In the genomic region with DNA sequence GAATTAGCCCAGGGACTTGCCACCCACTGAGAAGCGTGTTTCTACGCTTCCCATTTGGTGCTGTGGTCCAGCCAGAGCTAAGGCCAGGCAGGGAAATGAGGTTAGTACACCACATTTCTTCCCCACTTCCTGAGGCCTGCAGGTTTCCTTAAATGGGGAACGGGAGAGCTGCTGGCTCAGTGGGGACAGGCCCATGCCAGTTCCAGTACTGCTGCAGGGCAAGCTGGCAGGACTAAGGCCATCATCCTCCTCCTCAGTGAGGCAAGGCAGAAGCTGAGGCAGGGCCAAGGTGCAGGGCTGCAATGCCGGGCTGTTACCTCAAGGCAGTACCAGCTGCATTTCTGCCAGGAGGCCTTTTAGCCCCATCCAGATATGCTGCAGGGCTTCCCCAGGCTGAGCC, we compare ENCODE assay signal across 12 mouse cellular contexts. TPM values are rescaled to one million over a fixed set of nuclear protein-coding genes. Genes with fewer than 3 reads are reported as not detected.
DNase-seq lines count a peak whose midpoint lies in the region; ATAC-seq and TF ChIP-seq lines count a peak whose summit lies in the region.
"Had no signal": no experiment of that assay in that cellular context is flagged by ENCODE, and none has a peak within 500 bp of the region (broad histone marks: within the 10 kb centered on the region; RNA-seq: fewer than 3 reads in every experiment).

No protein-coding gene starts in this region.

- no peaks in the 10 kb centered on the region for H3K27me3 ChIP-seq in heart, embryonic 10.5 days (ENCODE audit: insufficient read depth, poor library complexity, severe bottlenecking)
- H3K27me3 ChIP-seq in kidney, embryonic 16.5 days (ENCODE audit: insufficient read depth, low read length): no peaks in the 10 kb centered on the region
- H3K27me3 ChIP-seq in lung, postnatal 0 days (replicated peaks; ENCODE audit: insufficient read depth, low read length): no peaks in the 10 kb centered on the region
- no peaks in the 10 kb centered on the region for H3K27me3 ChIP-seq in embryonic facial prominence, embryonic 13.5 days

- peaks cover 61% of the 10 kb centered on the region for H3K36me3 ChIP-seq in heart, embryonic 10.5 days
- peaks cover 29% of the 10 kb centered on the region for H3K36me3 ChIP-seq in kidney, embryonic 16.5 days (ENCODE audit: insufficient read depth, low read length)
- peaks cover 17% of the 10 kb centered on the region; the same call in 1 of the 2 replicates for H3K36me3 ChIP-seq in lung, postnatal 0 days (ENCODE audit: insufficient read depth, low read length)
- H3K36me3 ChIP-seq in embryonic facial prominence, embryonic 13.5 days: peaks cover 89% of the 10 kb centered on the region

- no peak overlapping the region for H3K4me2 ChIP-seq in kidney, embryonic 16.5 days (replicated peaks; ENCODE audit: low read depth, low read length)
- H3K4me2 ChIP-seq in lung, postnatal 0 days (replicated peaks; ENCODE audit: low read depth, low read length): no peak overlapping the region
- no peak overlapping the region for H3K4me2 ChIP-seq in embryonic facial prominence, embryonic 13.5 days

- H3K9me3 ChIP-seq in heart, embryonic 10.5 days: peaks cover 4% of the 10 kb centered on the region; the same call in 1 of the 2 replicates
- peaks cover 10% of the 10 kb centered on the region for H3K9me3 ChIP-seq in kidney, embryonic 16.5 days (ENCODE audit: low read length)
- H3K9me3 ChIP-seq in lung, postnatal 0 days (ENCODE audit: low read length): no peaks in the 10 kb centered on the region
- peaks cover 15% of the 10 kb centered on the region for H3K9me3 ChIP-seq in embryonic facial prominence, embryonic 13.5 days

- peak overlapping the region; percentile 32; the same call in 1 of the 2 replicates for H3K27ac ChIP-seq in heart, embryonic 10.5 days
- H3K27ac ChIP-seq in kidney, embryonic 16.5 days (ENCODE audit: low read length): peak overlapping the region; percentile 61; the same call in 1 of the 2 replicates
- peak overlapping the region; percentile 22; the same call in 1 of the 2 replicates for H3K27ac ChIP-seq in lung, postnatal 0 days (ENCODE audit: low read length)
- peak overlapping the region; percentile 55 for H3K27ac ChIP-seq in embryonic facial prominence, embryonic 13.5 days
- H3K27ac ChIP-seq: hindbrain, postnatal 0 days had no signal

- peaks cover 24% of the 10 kb centered on the region for H3K4me1 ChIP-seq in heart, embryonic 10.5 days
- peaks cover 22% of the 10 kb centered on the region for H3K4me1 ChIP-seq in kidney, embryonic 16.5 days (ENCODE audit: insufficient read depth, low read length)
- 0 out of 2 replicates have a peak, but pooled peaks cover 5% of the 10 kb centered on the region for H3K4me1 ChIP-seq in lung, postnatal 0 days (ENCODE audit: insufficient read depth, low read depth, low read length)
- peaks cover 13% of the 10 kb centered on the region for H3K4me1 ChIP-seq in embryonic facial prominence, embryonic 13.5 days

- no peak overlapping the region for H3K4me3 ChIP-seq in heart, embryonic 10.5 days
- no peak overlapping the region for H3K4me3 ChIP-seq in kidney, embryonic 16.5 days (ENCODE audit: low read length)
- H3K4me3 ChIP-seq in lung, postnatal 0 days (ENCODE audit: low read depth, low read length): no peak overlapping the region
- no peak overlapping the region for H3K4me3 ChIP-seq in embryonic facial prominence, embryonic 13.5 days

- TF ChIP-seq CTCF in lung, postnatal 0 days (IDR thresholded peaks at IDR 0.05): no peak

- H3K9ac ChIP-seq in kidney, embryonic 16.5 days (replicated peaks; ENCODE audit: low read length): no peak overlapping the region
- H3K9ac ChIP-seq in lung, postnatal 0 days (replicated peaks; ENCODE audit: low read depth): no peak overlapping the region
- H3K9ac ChIP-seq in embryonic facial prominence, embryonic 13.5 days: no peak overlapping the region

- 82% methylated on average over 4 of the region's 4 CpGs for WGBS in heart, embryonic 10.5 days
- WGBS in kidney, embryonic 16.5 days: 82% methylated on average over 4 of the region's 4 CpGs
- 63% methylated on average over 4 of the region's 4 CpGs for WGBS in lung, postnatal 0 days
- WGBS in embryonic facial prominence, embryonic 13.5 days: 86% methylated on average over 4 of the region's 4 CpGs

- intact Hi-C loops in heart, postnatal 14 days (cut with DNase I): no loop called here

- ATAC-seq in kidney, embryonic 16.5 days (ENCODE audit: low FRiP score, low TSS enrichment): no peak
- no peak for ATAC-seq in lung, postnatal 0 days
- no peak for ATAC-seq in embryonic facial prominence, embryonic 13.5 days (ENCODE audit: insufficient number of reproducible peaks, insufficient read depth, low FRiP score, low TSS enrichment, low read depth)
- ATAC-seq: hindbrain, postnatal 0 days had no signal

- TF ChIP-seq EP300 in lung, postnatal 0 days (IDR thresholded peaks at IDR 0.05): no peak

- DNase-seq in heart, embryonic 10.5 days (ENCODE audit: low spot score): no peak
- DNase-seq in heart, postnatal 14 days: no peak
- no peak for DNase-seq in kidney, postnatal 10 days
- DNase-seq in lung, postnatal 0 days (ENCODE audit: low spot score): no peak
- DNase-seq in lung, postnatal 4 days: no peak
- DNase-seq in spleen, postnatal 14 days (ENCODE audit: low spot score in 2 of 2): no peak
- DNase-seq: cerebellum, adult 9-10 months; liver; thymus, adult 2 months had no signal

RNA-seq across cellular contexts. Expression of gene Lrp5, which starts 32.9 kb away (rescaled TPM):
- polyA plus RNA-seq in heart, embryonic 10.5 days (2016; fragmentation: Nextera tagmentation; extraction: Ambion mirVana): 4.1 and 5.2 TPM in 2 replicates
- 10 to 100 TPM; 47.8 to 52.8 TPM for total RNA-seq in heart, postnatal 14 days (2021)
- 7.0 TPM in 2 replicates for polyA plus RNA-seq in kidney, embryonic 16.5 days (2015; fragmentation: Nextera tagmentation; extraction: Ambion mirVana)
- 4.1 and 5.1 TPM in 2 replicates for polyA plus RNA-seq in lung, postnatal 0 days (2015; fragmentation: Nextera tagmentation; extraction: Ambion mirVana)
- polyA plus RNA-seq in embryonic facial prominence, embryonic 13.5 days (2015; fragmentation: Nextera tagmentation; extraction: Ambion mirVana): 7.3 and 7.9 TPM in 2 replicates

RNA-seq across cellular contexts. Expression of gene 1810055G02Rik, which starts 54.6 kb away (rescaled TPM):
- 34.5 and 38.8 TPM in 2 replicates for polyA plus RNA-seq in heart, embryonic 10.5 days (2016; fragmentation: Nextera tagmentation; extraction: Ambion mirVana)
- total RNA-seq in heart, postnatal 14 days (2021): 1 to 10 TPM; 8.9 TPM
- 46.1 and 46.4 TPM in 2 replicates for polyA plus RNA-seq in kidney, embryonic 16.5 days (2015; fragmentation: Nextera tagmentation; extraction: Ambion mirVana)
- polyA plus RNA-seq in lung, postnatal 0 days (2015; fragmentation: Nextera tagmentation; extraction: Ambion mirVana): 11.3 and 12.6 TPM in 2 replicates
- polyA plus RNA-seq in embryonic facial prominence, embryonic 13.5 days (2015; fragmentation: Nextera tagmentation; extraction: Ambion mirVana): 47.5 and 47.6 TPM in 2 replicates
